Mouse (Mus musculus): ENCODE data around the gene Btbd3. TPM values are rescaled to one million over a fixed set of nuclear protein-coding genes. Genes with fewer than 3 reads are reported as not detected.

Btbd3 gene
- polyA plus RNA-seq, 1 experiment from 2014 or later: 18.8 TPM

- H3K9ac ChIP-seq (replicated peaks): no peak overlapping the region
- H3K36me3 ChIP-seq: no peaks in the 10 kb centered on the region
- H3K4me1 ChIP-seq: no peaks in the 10 kb centered on the region
- no peak overlapping the region for H3K4me2 ChIP-seq (replicated peaks)
- no peak overlapping the region for H3K27ac ChIP-seq (replicated peaks)
- 75% methylated on average over 6 of the region's 6 CpGs for WGBS
- no peak overlapping the region for H3K4me3 ChIP-seq
- H3K9me3 ChIP-seq: no peaks in the 10 kb centered on the region
- ATAC-seq (ENCODE audit: low FRiP score, low read depth): no peak
- H3K27me3 ChIP-seq: no peaks in the 10 kb centered on the region
Measured at GRCm38 (mm10) chr2:138337886-138338494, 81.6 kb downstream of the Btbd3 start.

- Histone ChIP-seq H3K27ac (replicated peaks) (no peak overlapping the region), H3K9me3 (no peaks in the 10 kb centered on the region), H3K36me3 (no peaks in the 10 kb centered on the region), H3K4me1 (no peaks in the 10 kb centered on the region), H3K27me3 (no peaks in the 10 kb centered on the region), H3K4me2 (replicated peaks) (no peak overlapping the region), H3K4me3 (no peak overlapping the region), H3K9ac (replicated peaks) (no peak overlapping the region)
- no peak for ATAC-seq (ENCODE audit: low FRiP score, low read depth)
- WGBS: 68% methylated on average over 1 of the region's 1 CpGs
Measured at GRCm38 (mm10) chr2:138338524-138338923, 82.2 kb downstream of the Btbd3 start.

- Histone ChIP-seq H3K9ac (replicated peaks) (no peak overlapping the region), H3K9me3 (no peaks in the 10 kb centered on the region), H3K4me1 (no peaks in the 10 kb centered on the region), H3K27ac (replicated peaks) (no peak overlapping the region), H3K4me2 (replicated peaks) (no peak overlapping the region), H3K36me3 (no peaks in the 10 kb centered on the region), H3K4me3 (no peak overlapping the region), H3K27me3 (no peaks in the 10 kb centered on the region)
- 93% methylated on average over 3 of the region's 3 CpGs for WGBS
- ATAC-seq (ENCODE audit: low FRiP score, low read depth): no peak
Measured at GRCm38 (mm10) chr2:138355366-138355765, 99.0 kb downstream of the Btbd3 start.

- H3K4me3 ChIP-seq: no peak overlapping the region
- WGBS: 17% methylated on average over 5 of the region's 5 CpGs
- peak; percentile 83 for ATAC-seq (ENCODE audit: low FRiP score, low read depth)
- H3K4me1 ChIP-seq: peaks cover 6% of the 10 kb centered on the region; the same call in 1 of the 2 replicates
- no peaks in the 10 kb centered on the region for H3K27me3 ChIP-seq
- no peak overlapping the region for H3K27ac ChIP-seq (replicated peaks)
- H3K9me3 ChIP-seq: no peaks in the 10 kb centered on the region
- H3K36me3 ChIP-seq: no peaks in the 10 kb centered on the region
- H3K4me2 ChIP-seq (replicated peaks): no peak overlapping the region
- H3K9ac ChIP-seq (replicated peaks): no peak overlapping the region
Measured at GRCm38 (mm10) chr2:138362474-138362873, 106.1 kb downstream of the Btbd3 start.

- 83% methylated on average over 4 of the region's 4 CpGs for WGBS
- H3K4me3 ChIP-seq: no peak overlapping the region
- no peaks in the 10 kb centered on the region for H3K9me3 ChIP-seq
- H3K36me3 ChIP-seq: no peaks in the 10 kb centered on the region
- no peak overlapping the region for H3K27ac ChIP-seq (replicated peaks)
- H3K4me2 ChIP-seq (replicated peaks): no peak overlapping the region
- no peak overlapping the region for H3K9ac ChIP-seq (replicated peaks)
- ATAC-seq (ENCODE audit: low FRiP score, low read depth): no peak
- no peaks in the 10 kb centered on the region for H3K27me3 ChIP-seq
- peaks cover 6% of the 10 kb centered on the region; the same call in 1 of the 2 replicates for H3K4me1 ChIP-seq
Measured at GRCm38 (mm10) chr2:138365391-138365790, 109.0 kb downstream of the Btbd3 start.

GRCm38 (mm10) chr2:138374556-138374955 lies 118.2 kb downstream of the Btbd3 start:
- ATAC-seq (ENCODE audit: low FRiP score, low read depth): no peak
- no peaks in the 10 kb centered on the region for H3K4me1 ChIP-seq

GRCm38 (mm10) chr2:138378855-138379254 lies 122.5 kb downstream of the Btbd3 start:
- H3K9me3 ChIP-seq: no peaks in the 10 kb centered on the region
- no peaks in the 10 kb centered on the region for H3K27me3 ChIP-seq
- H3K27ac ChIP-seq (replicated peaks): no peak overlapping the region
- ATAC-seq (ENCODE audit: low FRiP score, low read depth): no peak
- no peak overlapping the region for H3K9ac ChIP-seq (replicated peaks)
- H3K4me1 ChIP-seq: no peaks in the 10 kb centered on the region
- no peak overlapping the region for H3K4me3 ChIP-seq
- H3K36me3 ChIP-seq: no peaks in the 10 kb centered on the region
- no peak overlapping the region for H3K4me2 ChIP-seq (replicated peaks)

More at GRCm38 (mm10) chr2:138374556-138374955, 118.2 kb downstream of the Btbd3 start:
- WGBS: 92% methylated on average over 5 of the region's 5 CpGs
- H3K36me3 ChIP-seq: no peaks in the 10 kb centered on the region
- H3K9ac ChIP-seq (replicated peaks): no peak overlapping the region
- H3K4me3 ChIP-seq: no peak overlapping the region
- H3K27ac ChIP-seq (replicated peaks): no peak overlapping the region
- H3K4me2 ChIP-seq (replicated peaks): no peak overlapping the region
- H3K9me3 ChIP-seq: no peaks in the 10 kb centered on the region
- no peaks in the 10 kb centered on the region for H3K27me3 ChIP-seq

- Histone ChIP-seq H3K27me3 (no peaks in the 10 kb centered on the region), H3K27ac (replicated peaks) (no peak overlapping the region), H3K4me2 (replicated peaks) (no peak overlapping the region), H3K9me3 (no peaks in the 10 kb centered on the region), H3K4me3 (no peak overlapping the region), H3K4me1 (no peaks in the 10 kb centered on the region), H3K36me3 (no peaks in the 10 kb centered on the region), H3K9ac (replicated peaks) (no peak overlapping the region)
- ATAC-seq (ENCODE audit: low FRiP score, low read depth): no peak
- 88% methylated on average over 2 of the region's 2 CpGs for WGBS
Measured at GRCm38 (mm10) chr2:138384762-138385161, 128.4 kb downstream of the Btbd3 start.

- H3K27ac ChIP-seq (replicated peaks): no peak overlapping the region
- H3K9ac ChIP-seq (replicated peaks): no peak overlapping the region
- H3K4me1 ChIP-seq: no peaks in the 10 kb centered on the region
- H3K36me3 ChIP-seq: no peaks in the 10 kb centered on the region
- no peaks in the 10 kb centered on the region for H3K27me3 ChIP-seq
- 76% methylated on average over 1 of the region's 1 CpGs for WGBS
- H3K4me2 ChIP-seq (replicated peaks): no peak overlapping the region
- no peaks in the 10 kb centered on the region for H3K9me3 ChIP-seq
- no peak for ATAC-seq (ENCODE audit: low FRiP score, low read depth)
- no peak overlapping the region for H3K4me3 ChIP-seq
Measured at GRCm38 (mm10) chr2:138388591-138388990, 132.2 kb downstream of the Btbd3 start.

GRCm38 (mm10) chr2:138403046-138403445 lies 146.7 kb downstream of the Btbd3 start:
- Histone ChIP-seq H3K27me3 (no peaks in the 10 kb centered on the region), H3K4me3 (no peak overlapping the region), H3K4me1 (peaks cover 4% of the 10 kb centered on the region; the same call in 1 of the 2 replicates), H3K36me3 (no peaks in the 10 kb centered on the region), H3K4me2 (replicated peaks) (no peak overlapping the region), H3K9me3 (no peaks in the 10 kb centered on the region), H3K27ac (replicated peaks) (no peak overlapping the region; the same call in 1 of the 2 replicates), H3K9ac (replicated peaks) (no peak overlapping the region)
- ATAC-seq (ENCODE audit: low FRiP score, low read depth): no peak
- 46% methylated on average over 5 of the region's 5 CpGs for WGBS

- 8% methylated on average over 4 of the region's 4 CpGs for WGBS
- Histone ChIP-seq H3K4me1 (peaks cover 4% of the 10 kb centered on the region; the same call in 1 of the 2 replicates), H3K27ac (replicated peaks) (no peak overlapping the region), H3K9me3 (no peaks in the 10 kb centered on the region), H3K36me3 (no peaks in the 10 kb centered on the region), H3K9ac (replicated peaks) (no peak overlapping the region), H3K4me3 (no peak overlapping the region), H3K4me2 (replicated peaks) (no peak overlapping the region), H3K27me3 (no peaks in the 10 kb centered on the region)
- ATAC-seq (ENCODE audit: low FRiP score, low read depth): peak; percentile 95
Measured at GRCm38 (mm10) chr2:138405753-138406528, 149.6 kb downstream of the Btbd3 start.

GRCm38 (mm10) chr2:138406703-138407102 lies 150.3 kb downstream of the Btbd3 start:
- Histone ChIP-seq H3K27ac (replicated peaks) (no peak overlapping the region), H3K9ac (replicated peaks) (no peak overlapping the region), H3K4me3 (no peak overlapping the region), H3K4me2 (replicated peaks) (no peak overlapping the region), H3K9me3 (no peaks in the 10 kb centered on the region), H3K4me1 (peaks cover 4% of the 10 kb centered on the region; the same call in 1 of the 2 replicates), H3K27me3 (no peaks in the 10 kb centered on the region), H3K36me3 (no peaks in the 10 kb centered on the region)
- ATAC-seq (ENCODE audit: low FRiP score, low read depth): peak; percentile 36
